Mouse (Mus musculus): ENCODE data around the gene Mmp14. TPM values are rescaled to one million over a fixed set of nuclear protein-coding genes. Genes with fewer than 3 reads are reported as not detected.

The Mmp14 gene
- total RNA-seq (2023), result 0.47 to 0.92 TPM (median 0.78 TPM) in 4 replicates

DNA sequence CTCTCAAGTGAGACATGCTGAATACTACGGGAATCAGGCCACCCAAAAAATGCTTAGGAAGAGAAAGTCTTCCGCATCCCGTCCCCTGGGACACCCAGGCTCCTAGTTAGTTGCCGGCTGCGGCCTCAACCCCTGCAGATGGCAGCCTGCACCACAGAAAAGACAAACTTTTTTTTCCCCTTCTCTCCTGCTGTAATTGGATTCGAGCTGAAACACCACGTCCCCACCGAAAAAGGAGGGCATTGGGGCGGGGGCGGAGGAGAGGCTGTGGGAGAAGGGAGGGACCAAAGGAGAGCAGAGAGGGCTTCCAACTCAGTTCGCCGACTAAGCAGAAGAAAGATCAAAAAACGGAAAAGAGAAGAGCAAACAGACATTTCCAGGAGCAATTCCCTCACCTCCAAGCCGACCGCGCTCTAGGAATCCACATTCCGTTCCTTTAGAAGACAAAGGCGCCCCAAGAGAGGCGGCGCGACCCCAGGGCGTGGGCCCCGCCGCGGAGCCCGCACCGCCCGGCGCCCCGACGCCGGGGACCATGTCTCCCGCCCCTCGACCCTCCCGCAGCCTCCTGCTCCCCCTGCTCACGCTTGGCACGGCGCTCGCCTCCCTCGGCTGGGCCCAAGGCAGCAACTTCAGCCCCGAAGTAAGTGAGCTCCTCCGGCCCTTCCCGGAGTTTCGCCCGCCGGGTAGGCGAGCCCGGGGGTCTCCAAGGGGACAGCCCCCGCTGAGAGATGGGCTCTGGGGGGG, at the start of gene Mmp14:
Gene Mmp14, plus strand, starts transcription at position 279 of the 744 bp plus-strand sequence.

DNA sequence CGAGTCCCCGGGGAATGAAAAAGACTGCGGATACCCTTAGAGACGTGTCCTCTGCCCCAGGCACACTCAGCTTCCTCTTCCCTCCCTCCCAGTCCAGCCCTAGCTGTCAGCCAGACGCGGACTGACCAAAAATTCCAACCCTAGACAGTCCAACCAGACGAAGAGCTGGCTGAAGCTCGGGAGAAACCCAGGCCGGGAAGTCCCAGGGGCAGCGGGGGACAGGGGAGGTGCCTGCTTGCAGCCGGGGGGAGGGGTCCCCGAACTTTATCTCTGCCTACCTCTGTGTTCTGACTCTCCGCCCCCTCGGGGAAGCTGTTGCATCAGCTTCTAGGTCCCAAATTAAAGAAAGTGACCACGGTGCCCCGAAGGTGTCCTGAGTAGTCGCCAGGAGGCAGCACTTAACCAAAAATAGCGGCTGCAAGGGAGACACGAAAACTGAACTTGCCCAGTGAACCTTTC, 13.8 kb upstream of the Mmp14 start, which contains the start of gene Slc7a7:
Gene Slc7a7, minus strand, starts transcription at position 158 of the 459 bp plus-strand sequence.

DNA sequence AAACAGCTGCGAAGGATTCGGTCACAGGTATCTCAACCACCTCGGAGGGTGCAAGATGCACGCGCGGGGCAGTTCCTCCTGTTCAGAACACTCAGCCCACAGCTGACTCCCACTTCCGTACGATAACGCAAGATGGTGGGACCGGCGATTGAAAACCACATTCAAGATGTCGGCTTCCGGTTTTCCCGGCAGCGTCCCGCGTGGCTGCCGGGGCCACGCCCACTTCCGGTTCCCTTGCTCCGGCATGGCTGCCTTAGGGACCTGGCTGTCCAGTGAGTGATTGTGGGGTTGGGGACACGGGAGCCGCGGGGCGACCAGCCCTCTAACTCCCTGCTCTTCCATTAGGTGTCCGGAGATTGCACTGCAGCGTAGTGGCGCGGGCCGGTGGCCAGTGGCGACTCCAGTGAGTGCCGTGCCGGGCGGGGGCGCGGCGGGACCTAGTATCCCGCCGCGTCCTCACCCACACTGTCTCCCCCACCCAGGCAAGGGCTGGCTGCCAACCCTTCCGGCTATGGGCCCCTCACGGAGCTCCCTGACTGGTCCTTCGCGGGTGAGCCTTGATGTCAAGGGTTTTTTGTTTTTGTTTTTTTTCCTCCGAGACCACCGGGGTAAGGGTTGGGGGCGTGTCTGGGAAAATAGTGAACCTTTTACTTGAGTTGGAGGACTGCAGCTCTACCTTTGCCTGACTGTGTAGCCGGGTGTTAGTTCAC, 4.6 kb upstream of the Mmp14 start, which contains the start of gene Mrpl52:
Gene Mrpl52, plus strand, starts transcription at position 221 of the 710 bp plus-strand sequence.

DNA sequence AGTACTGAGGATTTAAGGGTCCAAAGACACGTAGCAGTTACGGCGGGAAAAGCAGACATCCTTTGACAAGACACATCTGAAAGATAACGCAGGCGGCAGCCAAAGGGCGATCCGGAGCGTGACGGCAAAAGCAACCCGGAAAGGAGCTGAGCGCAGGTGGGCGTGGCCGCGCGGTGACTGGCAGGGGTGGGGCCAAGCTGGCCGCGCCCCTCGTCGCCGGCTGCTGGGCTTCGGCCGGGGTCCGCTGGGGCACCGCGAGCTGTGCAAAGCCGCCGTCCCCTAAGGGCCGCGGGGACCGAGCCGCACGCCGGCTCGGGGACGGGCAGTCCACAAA, 32.5 kb downstream of the Mmp14 start, which contains the start of gene Lrp10:
Gene Lrp10, plus strand, starts transcription at position 179 of the 334 bp plus-strand sequence.

DNA sequence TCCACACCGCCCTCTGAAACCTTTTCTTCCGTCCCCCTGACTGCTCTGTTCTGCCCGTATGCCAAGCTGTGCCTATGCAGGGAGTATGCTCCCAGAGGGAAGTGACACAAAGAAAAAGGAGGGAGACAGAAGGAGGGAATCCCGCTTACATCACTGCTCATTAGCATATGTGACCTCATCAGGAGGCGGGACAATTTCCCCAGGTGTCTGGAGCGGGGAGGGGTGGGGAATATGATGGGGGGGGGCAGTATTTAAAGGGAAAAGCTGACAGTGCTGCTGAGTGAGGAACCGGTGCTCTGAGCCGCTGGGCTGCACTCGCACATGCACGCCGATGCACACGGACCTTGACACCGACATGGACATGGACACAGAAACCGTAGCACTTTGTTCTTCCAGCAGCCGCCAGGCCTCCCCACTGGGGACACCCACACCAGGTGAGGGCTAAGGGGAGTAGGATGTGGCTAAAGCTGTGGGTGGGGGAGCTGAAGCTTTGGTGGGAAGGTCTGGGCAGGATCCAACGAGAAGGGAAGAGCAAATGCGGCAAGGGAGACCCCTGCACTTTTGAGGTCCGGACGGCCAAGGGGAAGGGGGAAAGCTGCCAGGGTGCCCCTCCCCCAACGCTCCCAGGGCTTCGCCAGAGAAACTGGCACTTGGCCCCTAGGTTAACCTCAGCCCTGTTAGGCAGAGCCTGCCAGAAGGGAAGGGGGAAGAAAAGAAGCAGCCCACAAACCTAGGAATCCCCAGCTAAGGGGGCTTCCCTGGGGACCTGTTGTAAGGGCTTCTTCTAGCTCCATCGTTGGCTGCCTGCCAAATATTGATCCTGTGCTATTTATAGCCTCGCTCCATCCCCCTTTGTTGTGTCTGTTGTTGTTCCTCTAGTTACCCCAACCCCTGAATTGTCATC, 44.8 kb downstream of the Mmp14 start, which contains the start of gene Rem2:
Gene Rem2, plus strand, starts transcription at position 160 of the 904 bp plus-strand sequence.

Other genes with a start within 250 kb of the Mmp14 start
- 142 to 157 TPM (median 146 TPM) in 4 replicates for gene Dad1, start 177.5 kb upstream of the Mmp14 start, total RNA-seq (2023)
- gene Abhd4, start 177.4 kb upstream of the Mmp14 start, total RNA-seq (2023), result 9.4 to 14.0 TPM (median 12.0 TPM) in 4 replicates
- gene Olfr49, start 146.7 kb upstream of the Mmp14 start, total RNA-seq (2023), result 0.16 to 0.17 TPM in 2 of 4 replicates, not detected in the others
- 83.4 to 87.6 TPM (median 84.7 TPM) in 4 replicates for gene Oxa1l, start 70.8 kb upstream of the Mmp14 start, total RNA-seq (2023)
- gene Slc7a7, start 13.8 kb upstream of the Mmp14 start, total RNA-seq (2023), result 6.0 to 8.3 TPM (median 7.2 TPM) in 4 replicates
- gene Mrpl52, start 4.7 kb upstream of the Mmp14 start, total RNA-seq (2023), result 80.8 to 114 TPM (median 85.8 TPM) in 4 replicates
- 174 to 205 TPM (median 187 TPM) in 4 replicates for gene Lrp10, start 32.5 kb downstream of the Mmp14 start, total RNA-seq (2023)
- gene Rem2, start 44.5 kb downstream of the Mmp14 start, total RNA-seq (2023), result 0.63 to 3.1 TPM (median 1.5 TPM) in 4 replicates
- 29.1 to 35.7 TPM (median 32.6 TPM) in 4 replicates for gene Prmt5, start 85.9 kb downstream of the Mmp14 start, total RNA-seq (2023)
- gene Haus4, start 123.0 kb downstream of the Mmp14 start, total RNA-seq (2023), result 10.3 to 17.1 TPM (median 11.5 TPM) in 4 replicates
- gene Ajuba, start 145.9 kb downstream of the Mmp14 start, total RNA-seq (2023), result 0.17 to 0.22 TPM in 2 of 4 replicates, not detected in the others
- 4.6 to 9.6 TPM (median 5.2 TPM) in 4 replicates for gene 4931414P19Rik, start 174.4 kb downstream of the Mmp14 start, total RNA-seq (2023)
- 50.0 to 57.9 TPM (median 52.8 TPM) in 4 replicates for gene Psmb5, start 186.4 kb downstream of the Mmp14 start, total RNA-seq (2023)
- not detected in 4 replicates for gene Psmb11, start 189.8 kb downstream of the Mmp14 start, total RNA-seq (2023)
- gene Gm17606, start 209.3 kb downstream of the Mmp14 start, total RNA-seq (2023), result not detected in 4 replicates
- gene Cdh24, start 209.8 kb downstream of the Mmp14 start, total RNA-seq (2023), result 2.9 to 5.7 TPM (median 3.5 TPM) in 4 replicates